Mouse (Mus musculus) G1E (cell line): ENCODE measurements around the gene Dll4.

Experiments used
- CTCF ChIP-seq: IDR thresholded peaks from 2 replicates; pipeline ENCODE4 v1.5.1; 2012; ENCODE audit warnings: low read depth, low read length, inconsistent platforms, mixed read lengths
- GATA1 ChIP-seq: IDR thresholded peaks from 2 replicates; pipeline ENCODE4 v1.6.1; 2012; ENCODE audit warnings: borderline replicate concordance, low read length, inconsistent platforms, mixed read lengths
- GATA2 ChIP-seq: IDR thresholded peaks from 2 replicates; pipeline ENCODE4 v1.6.1; 2012; ENCODE audit warnings: low read depth, low read length, inconsistent platforms, borderline replicate concordance

- TF ChIP-seq CTCF (no peak), GATA1 (no peak), GATA2 (no peak)
Observed at GRCm38 (mm10) chr2:119313780-119314479, 11.7 kb upstream of the Dll4 start.
